Mouse (Mus musculus) adrenal gland, adult 18-20 months (tissue): ENCODE data around the gene Fibp. TPM values are rescaled to one million over a fixed set of nuclear protein-coding genes. Genes with fewer than 3 reads are reported as not detected.
"Not testable (repeated sequence)": the region's sequence is repeated elsewhere in the genome, so short reads cannot be mapped to it uniquely, and the experiment has no call there.

Experiments used
- DNase-seq, 2 experiments: peaks; one replicate each; pipeline ENCODE4 v3.0.0; 2021 to 2022; ENCODE audit warnings: low spot score in 2 of 2
- total RNA-seq, 2 experiments: library from RNA; stranded (reverse); gene quantifications; 1 replicate in 1 of 2; 2 replicates in 1 of 2; pipeline ENCODE4 v1.2.3; 2021

The Fibp gene
- total RNA-seq, 2 experiments from 2014 or later = 75.0 to 82.0 TPM

- peak in 1 of 2 experiments; percentile 26 for DNase-seq
These were observed 25.9 kb downstream of the Fibp start for GRCm38 (mm10) chr19:5486286-5486685.

- DNase-seq = no peak
These were observed 26.4 kb downstream of the Fibp start for GRCm38 (mm10) chr19:5486771-5487170.

- peak; percentile 99 for DNase-seq
These were observed 27.5 kb downstream of the Fibp start, which contains the start of gene Mus81 for GRCm38 (mm10) chr19:5487768-5488550. TSS of gene Mus81 (minus strand) at chr19:5488402.

- peak; percentile 93 for DNase-seq
These were observed 28.6 kb downstream of the Fibp start for GRCm38 (mm10) chr19:5488878-5489571.

GRCm38 (mm10) chr19:5489721-5490120 is 29.3 kb downstream of the Fibp start:
- DNase-seq = not testable (repeated sequence)

GRCm38 (mm10) chr19:5490313-5490897 is 30.0 kb downstream of the Fibp start, which contains the start of gene Cfl1:
TSS of gene Cfl1 (plus strand) at chr19:5490455.
- peak; percentile 91 for DNase-seq

GRCm38 (mm10) chr19:5490898-5491708 is 30.7 kb downstream of the Fibp start:
- peak; percentile 80 to 82 for DNase-seq

- DNase-seq = peak in 1 of 2 experiments; percentile 19
These were observed 32.2 kb downstream of the Fibp start for GRCm38 (mm10) chr19:5492641-5493040.

GRCm38 (mm10) chr19:5493301-5493721 is 32.9 kb downstream of the Fibp start:
- DNase-seq = peak in 1 of 2 experiments; percentile 23

- no peak for DNase-seq
These were observed 33.9 kb downstream of the Fibp start for GRCm38 (mm10) chr19:5494314-5494713.

- no peak for DNase-seq
These were observed 35.1 kb downstream of the Fibp start for GRCm38 (mm10) chr19:5495353-5496051.

- peak in 1 of 2 experiments; percentile 19 for DNase-seq
These were observed 35.6 kb downstream of the Fibp start for GRCm38 (mm10) chr19:5496052-5496370.

- DNase-seq = no peak
These were observed 40.0 kb downstream of the Fibp start for GRCm38 (mm10) chr19:5500330-5500875.

GRCm38 (mm10) chr19:5503687-5504086 is 43.3 kb downstream of the Fibp start, which contains the start of gene 1700020D05Rik:
TSS of gene 1700020D05Rik (minus strand) at chr19:5503787.
- DNase-seq = no peak

GRCm38 (mm10) chr19:5510031-5511026 is 49.9 kb downstream of the Fibp start, which contains the start of gene Snx32:
TSS of gene Snx32 (minus strand) at chr19:5510538.
- peak; percentile 94 to 96 for DNase-seq

- no peak for DNase-seq
These were observed 50.7 kb downstream of the Fibp start for GRCm38 (mm10) chr19:5511074-5511632.

- DNase-seq = no peak
These were observed 51.9 kb downstream of the Fibp start for GRCm38 (mm10) chr19:5512091-5513004.
